Mouse (Mus musculus) kidney, postnatal 4 days (tissue): ENCODE data around the gene Adcyap1r1.

Source experiments
- DNase-seq, 2 experiments: peaks; one replicate each; pipeline ENCODE4 v3.0.0; 2021; ENCODE audit warnings: mixed read lengths in 2 of 2

Gene Adcyap1r1

GRCm38 (mm10) chr6:55451771-55452371 lies at the start of gene Adcyap1r1:
TSS of gene Adcyap1r1 (plus strand) at chr6:55451978.
- peak; percentile 65 to 75 for DNase-seq

GRCm38 (mm10) chr6:55402041-55402776 lies 49.6 kb upstream of the Adcyap1r1 start:
- peak in 1 of 2 experiments; percentile 40 for DNase-seq

- DNase-seq, result no peak
Observed at GRCm38 (mm10) chr6:55403411-55404309, 48.1 kb upstream of the Adcyap1r1 start.

- DNase-seq, result no peak
Observed at GRCm38 (mm10) chr6:55404421-55404990, 47.3 kb upstream of the Adcyap1r1 start.

GRCm38 (mm10) chr6:55407345-55407744 lies 44.4 kb upstream of the Adcyap1r1 start:
- no peak for DNase-seq

GRCm38 (mm10) chr6:55410119-55410775 lies 41.5 kb upstream of the Adcyap1r1 start:
- peak; percentile 66 to 79 for DNase-seq

- peak; percentile 33 to 46 for DNase-seq
Observed at GRCm38 (mm10) chr6:55410977-55411376, 40.8 kb upstream of the Adcyap1r1 start.

- DNase-seq, result no peak
Observed at GRCm38 (mm10) chr6:55416202-55416601, 35.6 kb upstream of the Adcyap1r1 start.

GRCm38 (mm10) chr6:55418746-55419410 lies 32.9 kb upstream of the Adcyap1r1 start:
- no peak for DNase-seq

- peak in 1 of 2 experiments; percentile 22 for DNase-seq
Observed at GRCm38 (mm10) chr6:55420411-55420810, 31.4 kb upstream of the Adcyap1r1 start.

GRCm38 (mm10) chr6:55420869-55421361 lies 30.9 kb upstream of the Adcyap1r1 start:
- no peak for DNase-seq

- peak in 1 of 2 experiments; percentile 21 for DNase-seq
Observed at GRCm38 (mm10) chr6:55432121-55432520, 19.7 kb upstream of the Adcyap1r1 start.

- peak; percentile 71 to 80 for DNase-seq
Observed at GRCm38 (mm10) chr6:55434360-55434759, 17.4 kb upstream of the Adcyap1r1 start.

GRCm38 (mm10) chr6:55435266-55436159 lies 16.3 kb upstream of the Adcyap1r1 start:
- DNase-seq, result no peak

- DNase-seq, result no peak
Observed at GRCm38 (mm10) chr6:55437919-55438318, 13.9 kb upstream of the Adcyap1r1 start.

GRCm38 (mm10) chr6:55438837-55439236 lies 12.9 kb upstream of the Adcyap1r1 start:
- no peak for DNase-seq

- DNase-seq, result no peak
Observed at GRCm38 (mm10) chr6:55443927-55444688, 7.7 kb upstream of the Adcyap1r1 start.

- DNase-seq, result no peak
Observed at GRCm38 (mm10) chr6:55444721-55445120, 7.1 kb upstream of the Adcyap1r1 start.

GRCm38 (mm10) chr6:55448199-55448598 lies 3.6 kb upstream of the Adcyap1r1 start:
- no peak for DNase-seq
